Mouse (Mus musculus) left cerebral cortex, adult 18-20 months (tissue): ENCODE measurements at regions not wholly inside any gene's neighbourhood (a gene's known extent, or its start where the extent isn't known, plus 50 kb on each side); places are given as distances from the start of the nearest gene placed in this dataset.
A peak's percentile ranks its signal among the peaks of the same experiment; 100 is the strongest.

Experiments used
- DNase-seq, 2 experiments: peaks; one replicate each; pipeline ENCODE4 v3.0.0; 2021 to 2022; ENCODE audit warnings: low spot score in 2 of 2, mixed read lengths in 1 of 2

DNA sequence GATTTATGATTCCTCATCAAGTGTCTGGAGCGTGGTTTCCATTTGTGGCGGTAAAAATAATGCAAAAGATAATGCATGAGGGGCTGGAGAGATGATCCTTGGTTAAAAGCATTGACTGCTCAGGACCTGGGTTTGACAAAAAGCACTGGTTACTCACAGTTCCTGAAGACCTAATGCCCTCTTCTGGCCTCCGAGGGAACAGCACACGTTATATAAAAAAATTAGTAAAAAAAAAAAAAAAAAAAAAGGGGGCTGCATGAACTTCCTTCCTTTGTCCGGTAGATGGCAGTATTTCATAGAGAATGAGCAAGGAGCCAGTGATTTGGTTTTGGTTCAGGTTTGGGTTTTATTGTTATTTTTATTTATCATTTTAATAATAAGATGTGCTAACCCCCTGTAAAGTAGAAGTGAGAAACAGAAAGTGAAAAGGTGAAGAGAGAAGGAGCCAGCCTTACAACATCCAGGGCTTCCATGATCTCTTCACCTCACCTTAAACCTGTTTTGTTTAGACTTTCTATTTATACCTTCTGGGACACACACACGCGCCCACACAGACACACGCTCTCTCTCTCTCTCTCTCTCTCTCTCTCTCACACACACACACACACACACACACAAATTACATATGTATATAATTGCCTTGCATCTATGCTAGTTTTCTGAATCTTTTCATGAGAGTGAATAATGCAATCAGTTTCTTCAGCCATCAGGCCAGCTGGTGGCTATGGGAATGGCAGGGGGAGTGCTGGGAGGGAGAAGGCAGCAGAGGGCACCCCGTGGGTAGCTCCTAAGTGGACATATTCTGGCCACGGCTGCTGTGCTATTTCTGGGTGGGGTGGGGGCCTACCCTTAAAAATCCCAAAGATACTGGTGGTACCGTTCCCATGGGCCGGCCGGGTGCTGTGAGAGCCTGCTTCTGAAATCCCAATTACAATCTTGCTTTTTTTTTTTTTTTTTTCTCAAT lies 230.0 kb downstream of the Poteg start:
- DNase-seq = peak; percentile 24 to 34

DNA sequence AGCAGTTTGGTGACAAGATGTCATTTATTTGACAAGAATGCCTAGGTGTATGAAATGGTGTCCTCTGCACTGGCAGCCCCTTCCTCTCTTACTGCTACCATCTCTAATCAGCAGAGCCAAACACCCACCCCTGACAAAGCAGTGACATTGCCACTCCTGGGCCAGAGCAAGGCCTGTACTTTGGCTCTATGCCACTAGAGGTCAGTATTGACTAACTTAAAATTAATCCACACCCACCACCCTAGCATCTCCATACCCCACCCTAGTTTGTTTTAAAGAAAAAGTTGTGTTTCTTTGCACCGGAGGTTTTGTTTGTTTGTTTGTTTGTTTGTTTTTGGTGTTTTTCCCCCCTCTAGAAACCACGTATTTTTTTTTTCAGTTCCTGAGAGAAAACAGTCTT lies 231.7 kb downstream of the Poteg start:
- peak; percentile 51 to 52 for DNase-seq

DNA sequence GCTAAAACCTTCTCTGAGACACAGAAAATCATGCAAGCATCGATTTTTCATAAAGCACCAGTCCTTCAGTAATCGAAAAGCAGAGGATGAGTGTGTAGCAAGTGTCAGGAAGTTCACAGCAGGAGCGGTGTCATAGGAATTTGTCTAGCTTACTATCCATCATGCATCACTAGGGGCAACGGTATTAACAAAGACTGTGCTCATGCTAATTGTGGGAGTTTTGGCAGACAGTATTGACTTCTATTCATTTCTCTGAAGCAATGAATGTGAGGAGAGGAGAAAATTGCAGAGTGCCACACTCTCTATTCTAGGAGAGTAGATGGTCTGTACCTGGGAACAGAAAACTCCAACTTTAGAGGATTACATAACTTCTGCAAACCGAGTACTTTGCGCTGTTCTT lies 274.5 kb downstream of the Poteg start:
- DNase-seq = no peak

DNA sequence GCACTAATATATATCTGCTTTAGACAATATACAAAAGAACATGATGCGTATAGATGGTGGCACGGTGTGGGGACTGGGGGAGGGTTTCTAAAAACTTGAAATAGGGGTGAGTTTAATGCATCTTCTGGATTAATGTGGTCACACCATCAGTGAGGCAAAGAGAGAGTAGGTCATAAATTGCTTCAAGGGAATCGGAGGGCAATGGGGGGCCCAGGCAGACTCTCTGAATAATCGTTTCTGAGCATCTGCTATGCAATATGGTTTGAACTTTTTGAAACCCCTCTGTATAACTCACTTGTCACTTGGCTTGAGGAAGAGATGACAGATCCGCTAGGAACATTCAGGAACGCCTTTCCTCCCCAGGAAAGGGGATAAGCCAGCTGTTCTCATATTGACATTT lies 322.8 kb downstream of the Poteg start:
- no peak for DNase-seq

DNA sequence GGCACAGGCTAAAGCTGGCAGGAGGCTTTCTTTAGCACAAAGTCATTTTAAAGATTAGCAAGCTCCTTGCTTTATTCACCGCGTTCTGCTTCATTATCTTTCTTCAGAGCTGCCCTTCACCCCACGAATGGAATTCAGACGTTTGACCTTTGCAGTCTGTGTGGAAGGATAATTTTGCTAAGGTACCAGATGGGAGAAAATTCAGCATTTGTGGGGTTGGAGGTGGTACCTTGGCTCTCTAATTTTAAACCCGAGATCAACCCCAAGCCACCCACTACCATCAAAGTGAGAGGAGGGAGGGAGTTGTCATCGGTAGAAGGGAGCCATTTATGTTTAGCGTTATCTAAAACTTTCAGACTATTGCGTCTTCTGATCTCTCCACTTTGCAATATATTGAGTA lies 323.3 kb downstream of the Poteg start:
- no peak for DNase-seq

DNA sequence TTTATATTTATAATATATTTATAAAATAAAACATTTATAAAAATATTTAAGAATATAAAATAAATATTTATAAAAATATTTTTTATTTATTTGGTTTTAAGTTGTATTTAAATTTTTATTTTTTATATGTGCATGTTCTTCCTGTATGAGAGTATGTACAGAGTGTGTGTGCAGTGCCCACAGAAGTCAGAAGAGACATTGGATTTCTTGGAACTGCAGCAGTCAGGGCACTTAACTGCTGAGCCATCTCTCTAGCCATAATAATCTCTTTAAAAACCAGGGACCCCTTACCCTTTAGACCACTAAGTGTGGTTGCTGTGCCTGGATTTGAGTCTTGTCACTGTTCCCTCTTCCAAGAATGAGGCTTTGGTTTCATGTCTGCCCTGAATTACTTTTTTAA lies 323.8 kb downstream of the Poteg start:
- no peak for DNase-seq

DNA sequence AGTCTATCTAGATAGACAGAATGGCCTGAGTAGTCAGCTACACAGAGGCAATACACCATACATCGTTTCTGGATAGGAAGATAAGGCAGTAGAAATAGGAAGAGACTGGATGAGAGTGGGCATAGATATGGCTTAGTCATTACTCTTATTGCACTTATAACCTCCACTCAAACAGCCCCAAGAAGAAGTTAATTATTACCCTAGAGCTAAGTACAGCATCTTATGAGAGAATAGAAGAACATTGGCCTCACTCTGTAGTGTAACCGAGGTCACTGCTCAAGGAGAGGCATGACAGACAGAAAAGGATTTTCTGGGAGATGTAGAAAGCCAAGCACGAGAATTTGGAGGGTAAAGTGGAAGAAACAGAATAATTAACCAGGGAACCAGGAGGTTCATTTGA lies 331.5 kb downstream of the Poteg start:
- no peak for DNase-seq
